Mouse (Mus musculus) heart, embryonic 15.5 days (tissue): ENCODE data around the gene Ddx18. TPM values are rescaled to one million over a fixed set of nuclear protein-coding genes. Genes with fewer than 3 reads are reported as not detected.

Source experiments
- ATAC-seq: fragments of 200-750 bp; cut with Nextera tagmentation; replicated peaks from 2 replicates; pipeline ENCODE4 v1.8.0; 2017; ENCODE audit warnings: low read depth, moderate TSS enrichment; ENCODE audit not compliant: insufficient number of reproducible peaks, insufficient read depth, low FRiP score
- H3K27ac ChIP-seq: fragments of 300-500 bp; sonication (generic); 2 replicates; pipeline ENCODE4 v1.5.1; 2015; ENCODE audit warnings: mild to moderate bottlenecking, inconsistent platforms
- H3K27me3 ChIP-seq: fragments of 300-500 bp; sonication (generic); 2 replicates; pipeline ENCODE4 v1.6.1; 2015; ENCODE audit warnings: inconsistent platforms
- H3K36me3 ChIP-seq: fragments of 300-500 bp; sonication (generic); 2 replicates; pipeline ENCODE4 v1.6.1; 2015; ENCODE audit warnings: mild to moderate bottlenecking, inconsistent platforms
- H3K4me1 ChIP-seq: fragments of 300-500 bp; sonication (generic); replicated peaks from 2 replicates; pipeline ENCODE4 v1.6.1; 2015; ENCODE audit warnings: inconsistent platforms
- H3K4me2 ChIP-seq: fragments of 300-500 bp; sonication (generic); 2 replicates; pipeline ENCODE4 v1.6.1; 2015; ENCODE audit warnings: inconsistent platforms, mild to moderate bottlenecking, moderate library complexity
- H3K4me3 ChIP-seq: fragments of 300-500 bp; sonication (generic); 2 replicates; pipeline ENCODE4 v1.5.1; 2015; ENCODE audit warnings: mild to moderate bottlenecking, inconsistent platforms
- H3K9ac ChIP-seq: fragments of 300-500 bp; sonication (generic); 2 replicates; pipeline ENCODE4 v1.6.1; 2015; ENCODE audit warnings: mild to moderate bottlenecking, inconsistent platforms
- H3K9me3 ChIP-seq: fragments of 300-500 bp; sonication (generic); replicated peaks from 2 replicates; pipeline ENCODE4 v1.6.1; 2016; ENCODE audit warnings: inconsistent platforms
- WGBS: fragments of 180-500 bp; shearing (Covaris S2); methylation state at CpG from one replicate; pipeline ENCODE4 v1.1.7; 2015; ENCODE audit warnings: mixed read lengths; 5-methylcytosine and 5-hydroxymethylcytosine counted together
- polyA plus RNA-seq: library from polyadenylated mRNA; unstranded; fragments of >200 nt; fragmentation: Nextera tagmentation; extraction: Ambion mirVana; gene quantifications from 2 replicates; pipeline ENCODE4 v1.2.1, GENCODE M21; 2015

Gene Ddx18
- polyA plus RNA-seq, 1 experiment from 2014 or later: 31.8 TPM

- Histone ChIP-seq H3K27me3 (peaks cover 42% of the 10 kb centered on the region), H3K4me1 (peaks cover 15% of the 10 kb centered on the region), H3K36me3 (no peaks in the 10 kb centered on the region), H3K9ac (no peak overlapping the region), H3K27ac (no peak overlapping the region), H3K9me3 (no peaks in the 10 kb centered on the region), H3K4me3 (peak overlapping the region; percentile 41; the same call in 1 of the 2 replicates), H3K4me2 (peak overlapping the region; percentile 73; the same call in 1 of the 2 replicates)
- WGBS: 46% methylated on average over 17 of the region's 17 CpGs
- ATAC-seq: no peak
Measured at GRCm38 (mm10) chr1:121527061-121527460, 40.7 kb downstream of the Ddx18 start.

DNA sequence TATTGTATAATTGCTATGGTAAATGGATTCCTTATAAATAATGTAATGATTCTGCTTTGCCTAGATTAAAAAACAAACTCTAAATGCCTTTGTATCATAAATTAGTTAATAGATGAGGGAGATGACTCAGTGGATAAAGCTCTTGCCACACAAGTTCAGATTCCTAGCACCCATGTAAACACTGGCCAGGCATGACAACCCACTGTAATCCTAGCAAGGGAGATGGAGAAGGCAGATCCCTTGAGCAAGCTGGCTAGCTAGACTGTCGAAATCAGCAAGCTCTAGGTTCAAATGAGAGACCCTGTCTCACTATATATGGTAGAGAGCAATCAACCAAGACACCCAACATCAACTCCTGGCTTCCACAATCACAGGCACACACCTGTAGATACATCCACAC is 49.2 kb downstream of the Ddx18 start:
- H3K4me3 ChIP-seq: no peak overlapping the region
- H3K36me3 ChIP-seq: no peaks in the 10 kb centered on the region
- H3K27me3 ChIP-seq: no peaks in the 10 kb centered on the region
- no peak overlapping the region for H3K4me2 ChIP-seq
- H3K9ac ChIP-seq: no peak overlapping the region
- H3K9me3 ChIP-seq: no peaks in the 10 kb centered on the region
- no peak for ATAC-seq
- H3K4me1 ChIP-seq: no peaks in the 10 kb centered on the region
- WGBS: 52% methylated on average over 1 of the region's 1 CpGs
- H3K27ac ChIP-seq: no peak overlapping the region

DNA sequence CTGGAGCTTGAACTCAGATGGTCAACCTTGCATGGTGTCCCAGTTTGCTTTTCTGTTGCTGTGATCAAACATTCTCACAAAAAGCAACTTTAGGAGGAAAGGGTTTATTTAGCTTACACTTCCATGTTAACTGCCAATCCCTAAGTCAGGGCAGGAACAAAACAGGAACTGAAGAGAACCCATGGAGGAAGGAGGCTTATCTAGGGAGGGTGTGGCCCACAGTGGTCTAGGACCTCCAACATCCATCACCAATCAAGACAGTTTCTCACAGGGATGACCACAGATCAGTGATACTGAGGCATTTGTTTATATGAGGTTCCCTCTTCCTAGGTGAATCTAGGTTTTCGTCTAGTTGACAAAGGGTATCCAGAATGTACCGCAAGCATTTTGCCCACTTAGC is 55.8 kb downstream of the Ddx18 start:
- WGBS: 84% methylated on average over 2 of the region's 2 CpGs

DNA sequence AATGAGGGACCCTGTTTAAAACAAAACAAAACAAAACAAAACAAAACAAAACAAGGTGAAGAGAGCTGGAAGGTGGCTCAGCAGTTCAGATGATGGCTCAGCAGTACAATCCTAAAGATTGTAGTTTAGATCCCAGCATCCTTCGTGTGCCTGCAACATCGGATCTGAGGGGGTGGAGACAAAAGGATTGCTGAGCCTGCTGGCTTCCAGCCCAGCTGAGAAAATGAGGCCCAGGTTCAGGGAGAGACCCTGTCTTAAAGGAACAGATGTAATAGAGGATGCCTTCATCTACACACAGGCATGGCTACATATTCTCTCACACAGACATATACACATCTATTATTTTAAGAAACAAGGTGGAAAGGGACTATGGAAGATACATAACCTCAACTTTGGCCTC is 56.6 kb downstream of the Ddx18 start:
- H3K4me3 ChIP-seq: no peak overlapping the region
- ATAC-seq: no peak
- H3K4me2 ChIP-seq: no peak overlapping the region
- 0 out of 2 replicates have a peak, but pooled peaks cover 4% of the 10 kb centered on the region for H3K9me3 ChIP-seq
- H3K4me1 ChIP-seq: no peaks in the 10 kb centered on the region
- H3K27me3 ChIP-seq: no peaks in the 10 kb centered on the region
- no peak overlapping the region for H3K9ac ChIP-seq
- 36% methylated on average over 2 of the region's 2 CpGs for WGBS
- no peak overlapping the region for H3K27ac ChIP-seq
- peaks cover 4% of the 10 kb centered on the region; the same call in 1 of the 2 replicates for H3K36me3 ChIP-seq

More for the DNA sequence above, 55.8 kb downstream of the Ddx18 start:
- Histone ChIP-seq H3K4me3 (no peak overlapping the region), H3K9me3 (0 out of 2 replicates have a peak, but pooled peaks cover 4% of the 10 kb centered on the region), H3K27me3 (no peaks in the 10 kb centered on the region), H3K4me1 (no peaks in the 10 kb centered on the region), H3K4me2 (no peak overlapping the region), H3K36me3 (peaks cover 4% of the 10 kb centered on the region; the same call in 1 of the 2 replicates), H3K9ac (no peak overlapping the region), H3K27ac (no peak overlapping the region)
- ATAC-seq: no peak

DNA sequence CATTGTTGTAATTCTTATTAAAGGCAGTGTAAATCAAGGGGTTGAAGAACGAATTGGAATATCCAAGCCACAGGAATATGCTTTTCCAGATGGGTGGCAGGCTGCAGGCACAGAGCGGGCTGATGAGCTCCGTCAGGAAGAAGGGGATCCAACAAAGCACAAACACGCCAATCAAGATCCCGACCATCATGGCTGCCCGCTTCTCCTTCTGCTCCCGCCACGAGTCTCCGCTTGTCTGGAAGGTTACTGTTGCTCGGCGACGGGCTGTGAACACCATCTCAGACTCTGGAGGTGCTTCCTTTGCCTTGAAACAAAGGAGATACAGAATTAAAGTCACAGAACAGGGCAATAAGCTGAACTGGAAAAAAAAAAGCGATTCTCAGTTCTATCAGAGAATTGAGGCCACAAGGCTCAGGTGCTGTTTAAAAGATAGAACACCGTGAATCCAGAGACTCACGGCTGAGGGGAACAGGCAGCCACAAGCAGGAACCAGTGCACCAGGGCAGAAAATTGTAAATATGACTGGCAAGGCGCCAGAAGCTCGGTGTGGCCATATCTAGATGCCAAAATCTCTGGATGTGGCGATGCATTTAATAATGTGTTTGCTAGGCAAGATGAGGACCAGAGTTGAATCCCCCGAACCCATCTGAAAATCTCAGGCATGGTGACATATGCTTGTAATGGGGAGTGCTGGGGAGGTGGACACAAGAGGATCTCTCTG is 57.2 kb downstream of the Ddx18 start:
- Histone ChIP-seq H3K4me2 (no peak overlapping the region), H3K4me3 (no peak overlapping the region), H3K27ac (no peak overlapping the region), H3K27me3 (no peaks in the 10 kb centered on the region), H3K4me1 (no peaks in the 10 kb centered on the region), H3K9ac (no peak overlapping the region), H3K9me3 (0 out of 2 replicates have a peak, but pooled peaks cover 4% of the 10 kb centered on the region), H3K36me3 (peaks cover 4% of the 10 kb centered on the region; the same call in 1 of the 2 replicates)
- no peak for ATAC-seq
- 82% methylated on average over 19 of the region's 19 CpGs for WGBS

DNA sequence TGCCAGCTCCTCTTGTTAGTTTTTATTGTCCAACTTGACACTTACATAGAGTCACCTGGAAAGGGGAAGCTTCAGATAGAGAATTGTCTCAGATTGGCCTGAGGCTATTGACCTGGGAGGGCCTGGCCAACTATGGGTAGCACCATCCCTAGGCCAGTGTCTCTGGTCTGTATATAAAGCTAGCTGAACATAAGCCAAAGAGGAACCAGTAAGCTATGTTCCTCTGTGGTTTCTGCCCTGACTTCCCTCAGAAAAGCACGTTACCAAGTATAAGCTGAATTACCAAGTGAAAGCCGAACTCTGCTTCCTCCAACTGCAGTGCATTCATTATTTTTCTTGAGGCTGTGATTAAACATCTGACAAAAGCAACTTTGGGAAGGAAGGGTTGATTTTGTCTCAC is 59.1 kb downstream of the Ddx18 start:
- no peaks in the 10 kb centered on the region for H3K27me3 ChIP-seq
- no peak for ATAC-seq
- 76% methylated on average over 2 of the region's 2 CpGs for WGBS
- H3K9ac ChIP-seq: no peak overlapping the region
- no peak overlapping the region for H3K27ac ChIP-seq
- no peak overlapping the region for H3K4me3 ChIP-seq
- 0 out of 2 replicates have a peak, but pooled peaks cover 4% of the 10 kb centered on the region for H3K9me3 ChIP-seq
- peaks cover 4% of the 10 kb centered on the region for H3K36me3 ChIP-seq
- no peaks in the 10 kb centered on the region for H3K4me1 ChIP-seq
- H3K4me2 ChIP-seq: no peak overlapping the region

Other genes starting within 250 kb of the Ddx18 start
- gene Insig2, start 235.4 kb downstream of the Ddx18 start, polyA plus RNA-seq: 37.8 and 41.1 TPM in 2 replicates
- gene Ccdc93, start 136.9 kb downstream of the Ddx18 start, polyA plus RNA-seq: 6.4 and 7.6 TPM in 2 replicates
- 0.06 TPM in 1 of 2 replicates, not detected in the other for gene Htr5b, start 39.5 kb downstream of the Ddx18 start, polyA plus RNA-seq